Mouse (Mus musculus) myocyte (in vitro differentiated cells): ENCODE data around the gene Ubr2.

Source experiments
- E2F4 ChIP-seq: IDR thresholded peaks from one replicate; pipeline ENCODE4 v1.6.1; 2011; ENCODE audit warnings: mild to moderate bottlenecking, control low read depth, moderate library complexity; ENCODE audit not compliant: insufficient read depth
- MYOD1 ChIP-seq, 3 experiments: IDR thresholded peaks; one replicate each; pipeline ENCODE4 v1.6.1; 2011; ENCODE audit warnings: control low read depth in 2 of 3, low read depth in 2 of 3, mild to moderate bottlenecking in 2 of 3, moderate library complexity in 1 of 3; ENCODE audit not compliant: insufficient read length in 2 of 3, control insufficient read depth in 1 of 3
- POLR2A ChIP-seq: IDR thresholded peaks from one replicate; pipeline ENCODE4 v1.6.1; 2011; ENCODE audit warnings: low read depth, mild to moderate bottlenecking, control low read depth, moderate library complexity; ENCODE audit not compliant: insufficient read length
- POLR2AphosphoS2 ChIP-seq: IDR thresholded peaks from one replicate; pipeline ENCODE4 v1.6.1; 2011; ENCODE audit warnings: low read depth, control low read depth; ENCODE audit not compliant: insufficient read length
- REST ChIP-seq: IDR thresholded peaks from one replicate; pipeline ENCODE4 v1.6.1; 2011; ENCODE audit warnings: mild to moderate bottlenecking, control low read depth, moderate library complexity; ENCODE audit not compliant: insufficient read depth, insufficient read length
- TCF3 ChIP-seq: IDR thresholded peaks from one replicate; pipeline ENCODE4 v1.6.1; 2011; ENCODE audit warnings: low read depth, control low read depth; ENCODE audit not compliant: insufficient read length
- USF1 ChIP-seq: IDR thresholded peaks from one replicate; pipeline ENCODE4 v1.6.1; 2011; ENCODE audit warnings: low read depth, mild to moderate bottlenecking, control low read depth, moderate library complexity

DNA sequence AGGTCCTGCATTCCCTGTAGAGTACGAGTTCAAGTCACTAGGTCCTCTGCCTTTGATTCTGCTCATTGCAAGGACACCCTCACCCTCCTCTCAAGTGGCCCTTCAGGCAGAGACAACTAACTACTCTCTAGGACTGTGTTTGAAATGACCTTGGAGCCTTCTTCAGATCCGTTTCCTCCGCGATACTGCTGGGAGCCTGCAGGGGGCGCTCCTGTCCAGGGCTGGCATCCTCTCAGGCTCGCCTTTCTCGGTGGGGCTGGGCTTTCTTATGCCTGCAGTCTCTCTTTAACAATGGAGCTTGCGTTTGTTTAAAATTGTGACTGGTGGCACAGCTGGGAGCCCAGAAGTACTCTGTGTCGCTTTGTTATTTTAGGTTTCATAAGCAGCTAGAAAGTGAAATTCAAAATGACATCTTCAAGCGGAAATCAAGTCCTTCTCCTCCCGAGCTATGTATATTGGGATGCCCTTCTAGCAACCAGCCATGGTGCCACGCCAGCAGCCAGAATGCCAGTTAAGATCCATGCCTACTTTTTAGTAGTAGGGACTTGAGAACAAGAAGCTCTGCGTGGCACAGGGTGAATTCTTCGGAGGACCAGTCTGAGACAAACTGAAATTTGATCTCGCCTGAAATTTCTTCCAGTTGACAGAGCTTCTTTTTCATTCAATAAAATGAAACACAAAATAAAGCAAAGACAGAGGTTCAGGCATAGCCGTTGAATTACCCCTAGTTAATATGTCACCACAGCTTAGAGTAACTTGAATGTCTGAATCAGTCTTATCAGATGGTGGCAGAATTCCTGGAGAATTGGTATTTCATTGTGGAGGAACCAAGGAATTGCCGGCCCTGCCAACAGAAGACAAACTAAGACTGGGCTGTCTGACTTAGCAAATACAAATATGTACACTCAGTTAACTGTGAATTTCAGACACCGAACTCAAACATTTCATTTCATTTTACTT is 28.8 kb upstream of the Ubr2 start:
- TF ChIP-seq REST = no peak
- TF ChIP-seq POLR2A = no peak
- TF ChIP-seq E2F4 = no peak
- TF ChIP-seq MYOD1 (IDR thresholded peaks at IDR 0.05; ENCODE audit: control insufficient read depth in 1 of 3, insufficient read length in 2 of 3, low read depth in 2 of 3) = no peak
- no peak for TF ChIP-seq POLR2AphosphoS2
- TF ChIP-seq TCF3 = no peak
- no peak for TF ChIP-seq USF1
